Mouse (Mus musculus) CH12.LX (cell line): ENCODE data around the gene Kcnab3. TPM values are rescaled to one million over a fixed set of nuclear protein-coding genes. Genes with fewer than 3 reads are reported as not detected.

ENCODE experiments used
- DNase-seq: peaks from one replicate; pipeline ENCODE4 v3.0.0-alpha.2; 2013; ENCODE audit errors: extremely low read depth
- H3K27ac ChIP-seq: 2 replicates; pipeline ENCODE4 v1.5.1; 2012; ENCODE audit warnings: low read depth, mild to moderate bottlenecking, control low read depth, moderate library complexity; ENCODE audit not compliant: insufficient read depth
- H3K27me3 ChIP-seq: replicated peaks from 2 replicates; pipeline ENCODE3; 2012; ENCODE audit warnings: inconsistent platforms
- H3K36me3 ChIP-seq, 2 experiments: replicated peaks in 1 of 2; 2 replicates each; pipeline versions ENCODE3 to v1.6.1; 2012; ENCODE audit warnings: inconsistent platforms in 1 of 2, low read length in 1 of 2, mild to moderate bottlenecking in 1 of 2, mixed read lengths in 1 of 2, moderate library complexity in 1 of 2; ENCODE audit not compliant: control insufficient read depth in 1 of 2, insufficient read depth in 1 of 2
- H3K4me1 ChIP-seq, 2 experiments: 2 replicates each; pipeline ENCODE4 v1.6.1; 2012; ENCODE audit warnings: inconsistent platforms in 1 of 2, moderate library complexity in 1 of 2; ENCODE audit not compliant: insufficient read depth in 2 of 2, control insufficient read depth in 1 of 2
- H3K4me2 ChIP-seq: 2 replicates; pipeline ENCODE4 v1.6.1; 2012; ENCODE audit warnings: low read depth, mild to moderate bottlenecking, control low read depth; ENCODE audit not compliant: poor library complexity, insufficient read depth, severe bottlenecking
- H3K4me3 ChIP-seq, 3 experiments: fragments of 150-350 bp in 1 of 3; sonication (generic) in 1 of 3; replicated peaks in 1 of 3; 2 replicates each; pipeline versions ENCODE3 to v1.5.1; 2011 to 2012; ENCODE audit warnings: low read depth in 2 of 3, low read length in 2 of 3, mild to moderate bottlenecking in 2 of 3, moderate library complexity in 2 of 3, control low read depth in 1 of 3, improper control_type of control experiment in 1 of 3, inconsistent platforms in 1 of 3, mixed read lengths in 1 of 3; ENCODE audit not compliant: poor library complexity in 1 of 3
- H3K79me2 ChIP-seq: replicated peaks from 2 replicates; pipeline ENCODE4 v1.6.1; 2012; ENCODE audit warnings: mild to moderate bottlenecking, moderate library complexity; ENCODE audit not compliant: control insufficient read depth, poor library complexity, insufficient read depth, severe bottlenecking; ENCODE audit errors: extremely low read depth
- H3K9ac ChIP-seq: 2 replicates; pipeline ENCODE4 v1.6.1; 2012; ENCODE audit warnings: low read depth, mild to moderate bottlenecking, control low read depth, moderate library complexity; ENCODE audit not compliant: insufficient read depth
- H3K9me3 ChIP-seq: replicated peaks from 2 replicates; pipeline ENCODE3; 2012; ENCODE audit warnings: low read length, inconsistent platforms, mixed read lengths
- BHLHE40 ChIP-seq: IDR thresholded peaks from 2 replicates; pipeline ENCODE4 v1.6.1; 2011; ENCODE audit warnings: mild to moderate bottlenecking, low read depth, low read length, improper control_type of control experiment
- CTCF ChIP-seq, 2 experiments: IDR thresholded peaks in 1 of 2; conservative IDR thresholded peaks in 1 of 2; 2 replicates each; pipeline ENCODE4 v1.5.1; 2011 to 2012; ENCODE audit warnings: low read depth in 2 of 2, low read length in 2 of 2, improper control_type of control experiment in 1 of 2, inconsistent platforms in 1 of 2, mild to moderate bottlenecking in 1 of 2, moderate library complexity in 1 of 2
- EP300 ChIP-seq: IDR thresholded peaks from 2 replicates; pipeline ENCODE4 v1.6.1; 2011; ENCODE audit warnings: low read length, improper control_type of control experiment
- IRF4 ChIP-seq: IDR thresholded peaks from 2 replicates; pipeline ENCODE4 v1.6.1; 2014; ENCODE audit warnings: low read depth, mild to moderate bottlenecking, inconsistent platforms, low read length, improper control_type of control experiment
- MAX ChIP-seq: IDR thresholded peaks from 2 replicates; pipeline ENCODE4 v1.6.1; 2011; ENCODE audit warnings: low read length, improper control_type of control experiment
- MYC ChIP-seq: IDR thresholded peaks from 2 replicates; pipeline ENCODE4 v1.6.1; 2011; ENCODE audit warnings: low read depth, mild to moderate bottlenecking, improper control_type of control experiment, low read length
- NELFE ChIP-seq: IDR thresholded peaks from 2 replicates; pipeline ENCODE4 v1.6.1; 2011; ENCODE audit warnings: low read depth, low read length, improper control_type of control experiment
- NRF1 ChIP-seq: IDR thresholded peaks from 2 replicates; pipeline ENCODE4 v1.6.1; 2014; ENCODE audit warnings: low read depth, mild to moderate bottlenecking, inconsistent platforms, low read length, improper control_type of control experiment, moderate library complexity
- POLR2A ChIP-seq: IDR thresholded peaks from 2 replicates; pipeline ENCODE4 v1.6.1; 2011; ENCODE audit warnings: low read depth, mild to moderate bottlenecking, improper control_type of control experiment, low read length
- RAD21 ChIP-seq: IDR thresholded peaks from 2 replicates; pipeline ENCODE4 v1.6.1; 2011; ENCODE audit warnings: low read depth, mild to moderate bottlenecking, low read length, improper control_type of control experiment, moderate library complexity
- SIN3A ChIP-seq: IDR thresholded peaks from 2 replicates; pipeline ENCODE4 v1.6.1; 2012; ENCODE audit warnings: low read length, improper control_type of control experiment, inconsistent platforms
- SMC3 ChIP-seq: IDR thresholded peaks from 2 replicates; pipeline ENCODE4 v1.6.1; 2011; ENCODE audit warnings: low read depth, low read length, improper control_type of control experiment
- TBP ChIP-seq: conservative IDR thresholded peaks from 2 replicates; pipeline ENCODE4 v1.6.1; 2011; ENCODE audit warnings: low read depth, low read length, improper control_type of control experiment
- TCF12 ChIP-seq: IDR thresholded peaks from 2 replicates; pipeline ENCODE4 v1.6.1; 2014; ENCODE audit warnings: low read depth, mild to moderate bottlenecking, inconsistent platforms, low read length, improper control_type of control experiment
- UBTF ChIP-seq: IDR thresholded peaks from 2 replicates; pipeline ENCODE4 v1.6.1; 2012; ENCODE audit warnings: low read depth, mild to moderate bottlenecking, inconsistent platforms, low read length, improper control_type of control experiment, moderate library complexity
- USF1 ChIP-seq: IDR thresholded peaks from 2 replicates; pipeline ENCODE4 v1.6.1; 2014; ENCODE audit warnings: low read depth, mild to moderate bottlenecking, inconsistent platforms, low read length, improper control_type of control experiment
- ZC3H11A ChIP-seq: IDR thresholded peaks from 2 replicates; pipeline ENCODE4 v1.6.1; 2012; ENCODE audit warnings: low read depth, mild to moderate bottlenecking, inconsistent platforms, low read length, improper control_type of control experiment
- ZMIZ1 ChIP-seq: IDR thresholded peaks from 2 replicates; pipeline ENCODE4 v1.6.1; 2012; ENCODE audit warnings: low read depth, mild to moderate bottlenecking, inconsistent platforms, low read length, improper control_type of control experiment
- dilution Hi-C: fragments of 300-500 bp; cut with MboI; formaldehyde crosslinking; loops from 2 replicates; pipeline ENCODE4 v1.14.3; 2020; ENCODE audit warnings: low sequenced_read_pairs; ENCODE audit not compliant: extremely low pct_unique_long_range_greater_than_20kb, extremely low pct_ligation_motif_present
- in situ Hi-C: fragments of 300-500 bp; cut with MboI; formaldehyde crosslinking; loops from 3 replicates; pipeline ENCODE4 v1.14.3; 2019; ENCODE audit warnings: low sequenced_read_pairs, low pct_ligation_motif_present, low pct_unique_long_range_greater_than_20kb, mixed read lengths
- polyA plus RNA-seq: library from polyadenylated mRNA; unstranded; fragments of >175 nt; gene quantifications from 2 replicates; pipeline ENCODE4 v1.2.1, GENCODE M21; 2012; ENCODE audit warnings: low read depth; ENCODE audit not compliant: insufficient read length
- total RNA-seq, 2 experiments: library from RNA; depleted of rRNA; stranded (reverse); fragments of 300-350 nt in 1 of 2; fragments of >200 nt in 1 of 2; gene quantifications; 2 replicates each; pipeline ENCODE4 v1.2.3; 2012 to 2014

Kcnab3 gene
- total RNA-seq (2012; rRNA removed) = 0.67 and 1.1 TPM in 2 replicates
- total RNA-seq (2014; rRNA removed) = 0.31 TPM in 1 of 2 replicates, not detected in the other
- 0.38 and 0.39 TPM in 2 replicates for polyA plus RNA-seq

GRCm38 (mm10) chr11:69325628-69326407 is at the start of gene Kcnab3:
Gene Kcnab3 (plus strand): TSS chr11:69326258.
- H3K27ac ChIP-seq = no peak within 1 kb of the TSS

GRCm38 (mm10) chr11:69277267-69277666 is 48.8 kb upstream of the Kcnab3 start:
- Histone ChIP-seq H3K9ac (no peak overlapping the region), H3K9me3 (no peaks in the 10 kb centered on the region), H3K79me2 (no peaks in the 10 kb centered on the region), H3K4me2 (0 out of 2 replicates have a peak overlapping the region, but pooled peaks have one; percentile 4), H3K27me3 (peaks cover 10% of the 10 kb centered on the region), H3K4me3 (no peak overlapping the region), H3K4me1 (peaks cover 3 to 20% of the 10 kb centered on the region in 2 experiments; a peak in 2 of 4 replicates), H3K36me3 (no peaks in the 10 kb centered on the region), H3K27ac (no peak overlapping the region)
- dilution Hi-C loops (no loop called here), in situ Hi-C loops (no loop called here)
- no peak for DNase-seq
- TF ChIP-seq SMC3 (peak; percentile 53), TCF12 (peak; percentile 45; the same call in 1 of the 2 replicates), CTCF (conservative IDR thresholded peaks at IDR 0.05 in 1 of 2, IDR thresholded peaks at IDR 0.05 in 1 of 2; ENCODE audit: low read depth in 2 of 2, low read length in 2 of 2) (peak in 1 of 2 experiments; percentile 54; a peak in 2 of 4 replicates), NELFE (no peak), EP300 (peak; percentile 75), IRF4 (peak; percentile 23; the same call in 1 of the 2 replicates), BHLHE40 (peak; percentile 51), SIN3A (peak; percentile 24; the same call in 1 of the 2 replicates), RAD21 (peak; percentile 30), USF1 (no peak), ZMIZ1 (no peak)

More at GRCm38 (mm10) chr11:69325628-69326407, at the start of gene Kcnab3:
- Histone ChIP-seq H3K27me3 (peaks cover 39% of the 10 kb centered on the region), H3K4me1 (peaks cover 12 to 39% of the 10 kb centered on the region in 2 experiments), H3K9ac (peak within 1 kb of the TSS; percentile 67), H3K4me3 (peak within 1 kb of the TSS; percentile 48 to 53 (median 49)), H3K9me3 (no peaks in the 10 kb centered on the region), H3K36me3 (peaks cover 0 to 9% of the 10 kb centered on the region in 2 experiments), H3K4me2 (peak within 1 kb of the TSS; percentile 90), H3K79me2 (no peaks in the 10 kb centered on the region)
- peak; percentile 99 for DNase-seq
- TF ChIP-seq MAX (peak; percentile 68), MYC (peak; percentile 81; the same call in 1 of the 2 replicates), ZC3H11A (no peak), ZMIZ1 (peak; percentile 68), POLR2A (peak; percentile 67), NRF1 (peak; percentile 35; the same call in 1 of the 2 replicates), TBP (peak; percentile 88), UBTF (no peak), NELFE (peak; percentile 40; the same call in 1 of the 2 replicates), BHLHE40 (0 out of 2 replicates have a peak, but pooled peaks have one; percentile 7)
- dilution Hi-C loops (no loop called here), in situ Hi-C loops (no loop called here)
